Mouse (Mus musculus): Measurements from ENCODE around the gene Shroom3. TPM values are rescaled to one million over a fixed set of nuclear protein-coding genes. Genes with fewer than 3 reads are reported as not detected.

Gene Shroom3
- polyA plus RNA-seq, 1 experiment from 2014 or later = 5.1 TPM

- Histone ChIP-seq H3K36me3 (ENCODE audit: control insufficient read depth, insufficient read depth, low read length) (no peaks in the 10 kb centered on the region), H3K4me2 (ENCODE audit: low read depth) (no peak overlapping the region), H3K27me3 (ENCODE audit: control insufficient read depth, insufficient read depth, low read length) (no peaks in the 10 kb centered on the region), H3K9me3 (ENCODE audit: control insufficient read depth, low read length) (no peaks in the 10 kb centered on the region), H3K27ac (ENCODE audit: low read depth, low read length) (no peak overlapping the region), H3K9ac (ENCODE audit: low read length) (no peak overlapping the region), H3K4me1 (ENCODE audit: control insufficient read depth, insufficient read depth, low read length) (0 out of 2 replicates have a peak, but pooled peaks cover 2% of the 10 kb centered on the region), H3K4me3 (ENCODE audit: low read depth, low read length) (no peak overlapping the region)
- 79% methylated on average over 11 of the region's 11 CpGs for WGBS
- ATAC-seq (ENCODE audit: insufficient read depth, low FRiP score, low TSS enrichment) (no peak), DNase-seq (ENCODE audit: low spot score) (no peak)
Observed at GRCm38 (mm10) chr5:92961353-92961752, 278.1 kb downstream of the Shroom3 start.

- Histone ChIP-seq H3K9ac (ENCODE audit: low read length) (no peak overlapping the region), H3K36me3 (ENCODE audit: control insufficient read depth, insufficient read depth, low read length) (no peaks in the 10 kb centered on the region), H3K27ac (ENCODE audit: low read depth, low read length) (no peak overlapping the region), H3K4me3 (ENCODE audit: low read depth, low read length) (no peak overlapping the region), H3K4me1 (ENCODE audit: control insufficient read depth, insufficient read depth, low read length) (0 out of 2 replicates have a peak, but pooled peaks cover 2% of the 10 kb centered on the region), H3K9me3 (ENCODE audit: control insufficient read depth, low read length) (no peaks in the 10 kb centered on the region), H3K4me2 (ENCODE audit: low read depth) (no peak overlapping the region), H3K27me3 (ENCODE audit: control insufficient read depth, insufficient read depth, low read length) (no peaks in the 10 kb centered on the region)
- DNase-seq (ENCODE audit: low spot score) (no peak), ATAC-seq (ENCODE audit: insufficient read depth, low FRiP score, low TSS enrichment) (no peak)
- 81% methylated on average over 7 of the region's 7 CpGs for WGBS
Observed at GRCm38 (mm10) chr5:92961770-92962231, 278.6 kb downstream of the Shroom3 start.

- Histone ChIP-seq H3K36me3 (ENCODE audit: control insufficient read depth, insufficient read depth, low read length) (no peaks in the 10 kb centered on the region), H3K9me3 (ENCODE audit: control insufficient read depth, low read length) (no peaks in the 10 kb centered on the region), H3K27me3 (ENCODE audit: control insufficient read depth, insufficient read depth, low read length) (no peaks in the 10 kb centered on the region), H3K9ac (ENCODE audit: low read length) (no peak overlapping the region), H3K27ac (ENCODE audit: low read depth, low read length) (no peak overlapping the region), H3K4me3 (ENCODE audit: low read depth, low read length) (no peak overlapping the region), H3K4me2 (ENCODE audit: low read depth) (no peak overlapping the region), H3K4me1 (ENCODE audit: control insufficient read depth, insufficient read depth, low read length) (0 out of 2 replicates have a peak, but pooled peaks cover 2% of the 10 kb centered on the region)
- 88% methylated on average over 13 of the region's 13 CpGs for WGBS
- DNase-seq (ENCODE audit: low spot score) (no peak), ATAC-seq (ENCODE audit: insufficient read depth, low FRiP score, low TSS enrichment) (no peak)
Observed at GRCm38 (mm10) chr5:92964691-92965090, 281.5 kb downstream of the Shroom3 start.

GRCm38 (mm10) chr5:92967143-92967542 is 283.9 kb downstream of the Shroom3 start:
- H3K4me3 ChIP-seq (ENCODE audit: low read depth, low read length) = no peak overlapping the region
- WGBS = 89% methylated on average over 9 of the region's 9 CpGs
- H3K4me1 ChIP-seq (ENCODE audit: control insufficient read depth, insufficient read depth, low read length) = no peaks in the 10 kb centered on the region
- no peak overlapping the region for H3K27ac ChIP-seq (ENCODE audit: low read depth, low read length)
- no peak overlapping the region for H3K9ac ChIP-seq (ENCODE audit: low read length)
- DNase-seq (ENCODE audit: low spot score) (no peak), ATAC-seq (ENCODE audit: insufficient read depth, low FRiP score, low TSS enrichment) (no peak)
- H3K9me3 ChIP-seq (ENCODE audit: control insufficient read depth, low read length) = no peaks in the 10 kb centered on the region
- no peak overlapping the region for H3K4me2 ChIP-seq (ENCODE audit: low read depth)
- H3K27me3 ChIP-seq (ENCODE audit: control insufficient read depth, insufficient read depth, low read length) = no peaks in the 10 kb centered on the region
- no peaks in the 10 kb centered on the region for H3K36me3 ChIP-seq (ENCODE audit: control insufficient read depth, insufficient read depth, low read length)

GRCm38 (mm10) chr5:92967906-92968305 is 284.7 kb downstream of the Shroom3 start:
- Histone ChIP-seq H3K9ac (ENCODE audit: low read length) (no peak overlapping the region), H3K36me3 (ENCODE audit: control insufficient read depth, insufficient read depth, low read length) (no peaks in the 10 kb centered on the region), H3K9me3 (ENCODE audit: control insufficient read depth, low read length) (no peaks in the 10 kb centered on the region), H3K4me1 (ENCODE audit: control insufficient read depth, insufficient read depth, low read length) (no peaks in the 10 kb centered on the region), H3K27me3 (ENCODE audit: control insufficient read depth, insufficient read depth, low read length) (no peaks in the 10 kb centered on the region), H3K27ac (ENCODE audit: low read depth, low read length) (no peak overlapping the region), H3K4me3 (ENCODE audit: low read depth, low read length) (no peak overlapping the region), H3K4me2 (ENCODE audit: low read depth) (no peak overlapping the region)
- ATAC-seq (ENCODE audit: insufficient read depth, low FRiP score, low TSS enrichment) (no peak), DNase-seq (ENCODE audit: low spot score) (no peak)
- 91% methylated on average over 3 of the region's 3 CpGs for WGBS

- Histone ChIP-seq H3K27ac (ENCODE audit: low read depth, low read length) (no peak overlapping the region), H3K27me3 (ENCODE audit: control insufficient read depth, insufficient read depth, low read length) (no peaks in the 10 kb centered on the region), H3K36me3 (ENCODE audit: control insufficient read depth, insufficient read depth, low read length) (no peaks in the 10 kb centered on the region), H3K9ac (ENCODE audit: low read length) (no peak overlapping the region), H3K4me3 (ENCODE audit: low read depth, low read length) (no peak overlapping the region), H3K4me2 (ENCODE audit: low read depth) (no peak overlapping the region), H3K9me3 (ENCODE audit: control insufficient read depth, low read length) (no peaks in the 10 kb centered on the region), H3K4me1 (ENCODE audit: control insufficient read depth, insufficient read depth, low read length) (no peaks in the 10 kb centered on the region)
- ATAC-seq (ENCODE audit: insufficient read depth, low FRiP score, low TSS enrichment) = no peak
- WGBS = 89% methylated on average over 8 of the region's 8 CpGs
- no peak for DNase-seq (ENCODE audit: low spot score)
Observed at GRCm38 (mm10) chr5:92969443-92969842, 286.2 kb downstream of the Shroom3 start.

- 78% methylated on average over 2 of the region's 2 CpGs for WGBS
- no peaks in the 10 kb centered on the region for H3K9me3 ChIP-seq (ENCODE audit: control insufficient read depth, low read length)
- no peaks in the 10 kb centered on the region for H3K27me3 ChIP-seq (ENCODE audit: control insufficient read depth, insufficient read depth, low read length)
- no peak overlapping the region for H3K27ac ChIP-seq (ENCODE audit: low read depth, low read length)
- no peak overlapping the region for H3K4me3 ChIP-seq (ENCODE audit: low read depth, low read length)
- H3K36me3 ChIP-seq (ENCODE audit: control insufficient read depth, insufficient read depth, low read length) = no peaks in the 10 kb centered on the region
- no peak overlapping the region for H3K9ac ChIP-seq (ENCODE audit: low read length)
- no peaks in the 10 kb centered on the region for H3K4me1 ChIP-seq (ENCODE audit: control insufficient read depth, insufficient read depth, low read length)
- ATAC-seq (ENCODE audit: insufficient read depth, low FRiP score, low TSS enrichment) = no peak
- no peak for DNase-seq (ENCODE audit: low spot score)
- H3K4me2 ChIP-seq (ENCODE audit: low read depth) = no peak overlapping the region
Observed at GRCm38 (mm10) chr5:92969926-92970325, 286.7 kb downstream of the Shroom3 start.

- WGBS = 39% methylated on average over 7 of the region's 7 CpGs
Observed at GRCm38 (mm10) chr5:92970480-92970879, 287.2 kb downstream of the Shroom3 start.

GRCm38 (mm10) chr5:92980393-92980792 is 297.2 kb downstream of the Shroom3 start:
- Histone ChIP-seq H3K36me3 (ENCODE audit: control insufficient read depth, insufficient read depth, low read length) (no peaks in the 10 kb centered on the region), H3K4me2 (ENCODE audit: low read depth) (no peak overlapping the region), H3K9me3 (ENCODE audit: control insufficient read depth, low read length) (no peaks in the 10 kb centered on the region), H3K4me1 (ENCODE audit: control insufficient read depth, insufficient read depth, low read length) (no peaks in the 10 kb centered on the region), H3K27ac (ENCODE audit: low read depth, low read length) (no peak overlapping the region), H3K4me3 (ENCODE audit: low read depth, low read length) (no peak overlapping the region), H3K9ac (ENCODE audit: low read length) (no peak overlapping the region), H3K27me3 (ENCODE audit: control insufficient read depth, insufficient read depth, low read length) (no peaks in the 10 kb centered on the region)
- DNase-seq (ENCODE audit: low spot score) (no peak), ATAC-seq (ENCODE audit: insufficient read depth, low FRiP score, low TSS enrichment) (no peak)
- WGBS = 86% methylated on average over 6 of the region's 6 CpGs

More at GRCm38 (mm10) chr5:92970480-92970879, 287.2 kb downstream of the Shroom3 start:
- Histone ChIP-seq H3K4me2 (ENCODE audit: low read depth) (no peak overlapping the region), H3K9ac (ENCODE audit: low read length) (no peak overlapping the region), H3K36me3 (ENCODE audit: control insufficient read depth, insufficient read depth, low read length) (no peaks in the 10 kb centered on the region), H3K9me3 (ENCODE audit: control insufficient read depth, low read length) (no peaks in the 10 kb centered on the region), H3K4me1 (ENCODE audit: control insufficient read depth, insufficient read depth, low read length) (no peaks in the 10 kb centered on the region), H3K27ac (ENCODE audit: low read depth, low read length) (no peak overlapping the region), H3K27me3 (ENCODE audit: control insufficient read depth, insufficient read depth, low read length) (no peaks in the 10 kb centered on the region), H3K4me3 (ENCODE audit: low read depth, low read length) (no peak overlapping the region)
- DNase-seq (ENCODE audit: low spot score) (peak; percentile 41), ATAC-seq (ENCODE audit: insufficient read depth, low FRiP score, low TSS enrichment) (no peak)
